Mouse (Mus musculus) MEL-GATA-1-ER (cell line): ENCODE measurements at regions not wholly inside any gene's neighbourhood (a gene's known extent, or its start where the extent isn't known, plus 50 kb on each side); places are given as distances from the start of the nearest gene placed in this dataset.

Experiments used
- DNase-seq: peaks from one replicate; pipeline ENCODE4 v3.0.0-alpha.2; 2012; ENCODE audit warnings: low read depth; ENCODE audit errors: extremely low read depth

GRCm38 (mm10) chr10:16438414-16438813 lies 1284.6 kb upstream of the Cited2 start:
- no peak for DNase-seq

- no peak for DNase-seq
Observed at GRCm38 (mm10) chr10:16440932-16441640, 1281.9 kb upstream of the Cited2 start.

GRCm38 (mm10) chr10:16441661-16442072 lies 1281.4 kb upstream of the Cited2 start:
- DNase-seq: no peak

GRCm38 (mm10) chr10:16443901-16444300 lies 1279.1 kb upstream of the Cited2 start:
- DNase-seq: no peak

GRCm38 (mm10) chr10:16467935-16468334 lies 1255.1 kb upstream of the Cited2 start:
- no peak for DNase-seq

GRCm38 (mm10) chr10:16469711-16470110 lies 1253.3 kb upstream of the Cited2 start:
- DNase-seq: no peak

- peak; percentile 2 for DNase-seq
Observed at GRCm38 (mm10) chr10:16473952-16474521, 1249.0 kb upstream of the Cited2 start.

GRCm38 (mm10) chr10:16498580-16498979 lies 1224.4 kb upstream of the Cited2 start:
- no peak for DNase-seq

- DNase-seq: no peak
Observed at GRCm38 (mm10) chr10:16507681-16508080, 1215.3 kb upstream of the Cited2 start.

- no peak for DNase-seq
Observed at GRCm38 (mm10) chr10:16508161-16508560, 1214.9 kb upstream of the Cited2 start.

- no peak for DNase-seq
Observed at GRCm38 (mm10) chr10:16514656-16515055, 1208.4 kb upstream of the Cited2 start.

GRCm38 (mm10) chr10:16521895-16522294 lies 1201.1 kb upstream of the Cited2 start:
- DNase-seq: no peak

- no peak for DNase-seq
Observed at GRCm38 (mm10) chr10:16524101-16524500, 1198.9 kb upstream of the Cited2 start.

GRCm38 (mm10) chr10:16527693-16528092 lies 1195.3 kb upstream of the Cited2 start:
- DNase-seq: no peak

GRCm38 (mm10) chr10:16537660-16538059 lies 1185.4 kb upstream of the Cited2 start:
- DNase-seq: no peak

- DNase-seq: no peak
Observed at GRCm38 (mm10) chr10:16538379-16538778, 1184.6 kb upstream of the Cited2 start.

- DNase-seq: no peak
Observed at GRCm38 (mm10) chr10:16545445-16545844, 1177.6 kb upstream of the Cited2 start.

- DNase-seq: peak; percentile 29
Observed at GRCm38 (mm10) chr10:16552861-16553635, 1170.0 kb upstream of the Cited2 start.

- DNase-seq: no peak
Observed at GRCm38 (mm10) chr10:16574568-16574967, 1148.5 kb upstream of the Cited2 start.

GRCm38 (mm10) chr10:16578554-16579078 lies 1144.4 kb upstream of the Cited2 start:
- DNase-seq: no peak

GRCm38 (mm10) chr10:16580200-16580599 lies 1142.8 kb upstream of the Cited2 start:
- DNase-seq: no peak

GRCm38 (mm10) chr10:16588833-16589232 lies 1134.2 kb upstream of the Cited2 start:
- DNase-seq: no peak
